Mouse (Mus musculus): ENCODE measurements around the gene Spef1. TPM values are rescaled to one million over a fixed set of nuclear protein-coding genes. Genes with fewer than 3 reads are reported as not detected.

The Spef1 gene
- total and polyA plus RNA-seq, 3 experiments: 0.34 to 1.2 (median 1.0) TPM

DNA sequence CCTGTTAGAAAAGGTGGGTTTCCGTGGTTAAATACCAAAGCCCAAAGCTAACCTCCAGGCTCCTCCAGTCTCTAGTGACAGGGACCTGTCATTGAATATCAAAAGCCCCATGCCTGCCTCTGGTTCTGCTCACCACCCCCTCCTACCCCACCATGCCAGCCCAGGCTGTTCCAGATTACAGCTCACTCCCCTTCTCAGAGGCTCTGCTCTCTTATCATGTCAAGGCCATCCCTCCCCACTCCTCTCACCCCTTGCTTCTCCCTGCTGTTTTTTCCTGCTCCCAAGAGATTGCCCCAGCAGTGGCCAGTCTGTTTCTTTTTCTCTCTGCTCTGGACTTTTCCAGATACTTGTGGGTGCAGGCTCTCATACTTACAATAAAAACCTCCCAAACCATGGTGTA, 36.5 kb upstream of the Spef1 start:
- in situ Hi-C loops (cut with MboI; ENCODE audit: low pct_ligation_motif_present, low pct_unique_long_range_greater_than_20kb, low sequenced_read_pairs) (no loop called here), dilution Hi-C loops (cut with MboI; ENCODE audit: extremely low pct_ligation_motif_present, extremely low pct_unique_long_range_greater_than_20kb, low sequenced_read_pairs) (no loop called here)
- no peak overlapping the region for H3K27ac ChIP-seq (ENCODE audit: insufficient read depth, low read depth)
- H3K9me3 ChIP-seq (replicated peaks; ENCODE audit: low read length): peaks cover 2% of the 10 kb centered on the region
- no peaks in the 10 kb centered on the region for H3K36me3 ChIP-seq (replicated peaks in 1 of 2; ENCODE audit: control insufficient read depth in 1 of 2, insufficient read depth in 1 of 2, low read length in 1 of 2)
- DNase-seq (ENCODE audit: extremely low read depth): no peak
- no peaks in the 10 kb centered on the region for H3K79me2 ChIP-seq (replicated peaks; ENCODE audit: control insufficient read depth, extremely low read depth, insufficient read depth, poor library complexity, severe bottlenecking)
- no peak overlapping the region for H3K4me3 ChIP-seq (replicated peaks in 1 of 3; ENCODE audit: low read depth in 2 of 3, low read length in 2 of 3, poor library complexity in 1 of 3)
- TF ChIP-seq NRF1 (IDR thresholded peaks at IDR 0.05; ENCODE audit: low read depth, low read length) (no peak), POLR2AphosphoS2 (IDR thresholded peaks at IDR 0.05; ENCODE audit: low read depth, low read length) (no peak), EP300 (IDR thresholded peaks at IDR 0.05; ENCODE audit: low read length) (no peak), BHLHE40 (IDR thresholded peaks at IDR 0.05; ENCODE audit: low read depth, low read length) (no peak), SIN3A (IDR thresholded peaks at IDR 0.05; ENCODE audit: low read length) (no peak), TBP (conservative IDR thresholded peaks at IDR 0.05; ENCODE audit: low read depth, low read length) (no peak), UBTF (IDR thresholded peaks at IDR 0.05; ENCODE audit: low read depth, low read length) (no peak), ZNF384 (IDR thresholded peaks at IDR 0.05; ENCODE audit: low read depth, low read length) (no peak), HCFC1 (IDR thresholded peaks at IDR 0.05; ENCODE audit: low read depth, low read length) (no peak), E2F4 (IDR thresholded peaks at IDR 0.05; ENCODE audit: insufficient replicate concordance, low read depth, low read length) (no peak), IRF4 (IDR thresholded peaks at IDR 0.05; ENCODE audit: low read depth, low read length) (no peak), MAZ (IDR thresholded peaks at IDR 0.05; ENCODE audit: low read depth, low read length) (no peak), ZKSCAN1 (IDR thresholded peaks at IDR 0.05; ENCODE audit: borderline replicate concordance, low read depth, low read length) (no peak)
- no peak overlapping the region for H3K9ac ChIP-seq (ENCODE audit: insufficient read depth, low read depth)
- peaks cover 6 to 10% of the 10 kb centered on the region in 2 experiments for H3K4me1 ChIP-seq (ENCODE audit: control insufficient read depth in 1 of 2, insufficient read depth in 2 of 2)
- H3K27me3 ChIP-seq (replicated peaks): peaks cover 5% of the 10 kb centered on the region
- no peak overlapping the region for H3K4me2 ChIP-seq (ENCODE audit: insufficient read depth, low read depth, poor library complexity, severe bottlenecking)

DNA sequence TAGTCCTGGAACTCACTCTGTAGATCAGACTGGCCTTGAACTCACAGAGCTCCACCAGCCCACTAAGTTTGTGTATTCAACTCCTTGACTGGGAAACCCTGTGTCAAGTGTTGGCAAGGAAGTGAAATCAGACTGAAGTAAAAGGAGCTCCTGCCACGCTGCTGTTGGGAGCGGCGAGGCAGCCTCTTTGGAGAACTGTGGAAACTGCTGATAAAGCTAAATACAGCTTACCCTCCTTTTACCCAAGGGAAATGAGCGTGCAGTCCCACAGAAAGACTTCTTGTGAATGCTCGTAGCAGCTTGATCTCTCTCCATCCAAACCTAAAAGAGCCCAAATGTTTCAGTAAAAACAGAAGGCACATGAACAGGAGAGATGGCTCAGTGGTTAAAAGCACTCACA, 35.5 kb upstream of the Spef1 start:
- H3K27ac ChIP-seq (ENCODE audit: insufficient read depth, low read depth): no peak overlapping the region

More for the DNA sequence above, 35.5 kb upstream of the Spef1 start:
- Histone ChIP-seq H3K9ac (ENCODE audit: insufficient read depth, low read depth) (no peak overlapping the region), H3K9me3 (replicated peaks; ENCODE audit: low read length) (peaks cover 2% of the 10 kb centered on the region), H3K4me3 (replicated peaks in 1 of 3; ENCODE audit: low read depth in 2 of 3, low read length in 2 of 3, poor library complexity in 1 of 3) (no peak overlapping the region), H3K79me2 (replicated peaks; ENCODE audit: control insufficient read depth, extremely low read depth, insufficient read depth, poor library complexity, severe bottlenecking) (no peaks in the 10 kb centered on the region), H3K27me3 (replicated peaks) (peaks cover 3% of the 10 kb centered on the region), H3K4me1 (ENCODE audit: control insufficient read depth in 1 of 2, insufficient read depth in 2 of 2) (peaks cover 6 to 10% of the 10 kb centered on the region in 2 experiments), H3K36me3 (replicated peaks in 1 of 2; ENCODE audit: control insufficient read depth in 1 of 2, insufficient read depth in 1 of 2, low read length in 1 of 2) (no peaks in the 10 kb centered on the region), H3K4me2 (ENCODE audit: insufficient read depth, low read depth, poor library complexity, severe bottlenecking) (no peak overlapping the region; the same call in 1 of the 2 replicates)
- no peak for DNase-seq (ENCODE audit: extremely low read depth)
- in situ Hi-C loops (cut with MboI; ENCODE audit: low pct_ligation_motif_present, low pct_unique_long_range_greater_than_20kb, low sequenced_read_pairs) (no loop called here), dilution Hi-C loops (cut with MboI; ENCODE audit: extremely low pct_ligation_motif_present, extremely low pct_unique_long_range_greater_than_20kb, low sequenced_read_pairs) (no loop called here)
- peak; percentile 86 for TF ChIP-seq MAFK (IDR thresholded peaks at IDR 0.05; ENCODE audit: insufficient replicate concordance, low read length)
- TF ChIP-seq UBTF (IDR thresholded peaks at IDR 0.05; ENCODE audit: low read depth, low read length): no peak
- TF ChIP-seq ZNF384 (IDR thresholded peaks at IDR 0.05; ENCODE audit: low read depth, low read length): no peak
